Mouse (Mus musculus): ENCODE measurements around the gene Rrnad1. TPM values are rescaled to one million over a fixed set of nuclear protein-coding genes. Genes with fewer than 3 reads are reported as not detected.
A peak's percentile ranks its signal among the peaks of the same experiment; 100 is the strongest.
"Not testable (repeated sequence)": the region's sequence is repeated elsewhere in the genome, so short reads cannot be mapped to it uniquely, and the experiment has no call there.

Gene Rrnad1
- polyA plus RNA-seq, 1 experiment from 2014 or later = 23.0 TPM

DNA sequence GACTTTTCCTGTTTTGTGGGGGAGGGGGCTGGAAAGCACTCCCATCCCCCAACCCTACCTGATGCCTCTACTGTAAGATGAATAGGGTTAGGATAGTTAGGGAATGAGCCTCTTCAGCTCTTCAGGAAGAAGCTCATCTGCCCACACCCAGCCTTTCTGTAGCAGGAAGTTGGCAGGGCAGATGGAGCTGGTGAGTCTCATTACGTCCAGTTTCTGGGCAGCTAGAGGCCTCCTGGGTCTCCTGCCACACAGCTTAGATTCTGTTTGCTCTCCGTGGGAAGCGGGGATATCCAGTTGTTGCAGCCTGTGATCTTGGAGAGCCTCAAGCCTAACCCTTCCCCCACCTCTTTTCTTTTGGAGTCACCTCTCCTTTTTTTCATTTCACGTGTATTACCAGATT lies 20.6 kb downstream of the Rrnad1 start:
- Histone ChIP-seq H3K4me1 (peaks cover 45% of the 10 kb centered on the region), H3K36me3 (peaks cover 23% of the 10 kb centered on the region), H3K4me2 (peak overlapping the region; percentile 80), H3K9me3 (replicated peaks) (no peaks in the 10 kb centered on the region), H3K9ac (peak overlapping the region; percentile 38; the same call in 1 of the 2 replicates), H3K27ac (peak overlapping the region; percentile 98), H3K4me3 (replicated peaks) (peak overlapping the region; percentile 44), H3K27me3 (no peaks in the 10 kb centered on the region)
- WGBS = 5% methylated on average over 4 of the region's 4 CpGs
- no peak for ATAC-seq (replicated peaks; ENCODE audit: low FRiP score)

DNA sequence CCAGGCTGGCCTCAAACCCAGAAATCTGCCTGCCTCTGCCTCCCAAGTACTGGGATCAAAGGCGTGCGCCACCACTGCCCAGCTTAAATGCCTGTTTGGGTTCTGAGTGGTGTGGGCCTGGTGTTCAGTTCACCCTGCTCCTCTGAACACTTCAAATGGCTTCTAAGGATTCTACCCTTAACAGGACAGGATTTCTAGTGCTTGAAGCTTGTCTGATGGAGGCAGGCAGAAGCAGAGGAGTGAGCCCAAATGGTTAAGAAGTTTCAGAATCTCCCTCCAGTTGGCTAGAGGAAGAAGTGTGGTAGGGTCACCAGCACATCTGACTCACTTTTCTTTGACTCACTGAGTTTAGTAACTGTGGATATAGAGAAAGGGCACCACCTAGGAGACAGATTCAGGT lies 21.1 kb downstream of the Rrnad1 start:
- H3K9ac ChIP-seq = no peak overlapping the region
- H3K4me1 ChIP-seq = peaks cover 45% of the 10 kb centered on the region
- no peak for ATAC-seq (replicated peaks; ENCODE audit: low FRiP score)
- H3K4me2 ChIP-seq = peak overlapping the region; percentile 80
- no peaks in the 10 kb centered on the region for H3K27me3 ChIP-seq
- H3K27ac ChIP-seq = peak overlapping the region; percentile 98
- WGBS = 82% methylated on average over 2 of the region's 2 CpGs
- peak overlapping the region; percentile 44 for H3K4me3 ChIP-seq (replicated peaks)
- H3K36me3 ChIP-seq = peaks cover 18% of the 10 kb centered on the region
- no peaks in the 10 kb centered on the region for H3K9me3 ChIP-seq (replicated peaks)

- peaks cover 45% of the 10 kb centered on the region for H3K4me1 ChIP-seq
- peak overlapping the region; percentile 99 for H3K4me3 ChIP-seq (replicated peaks)
- peaks cover 4% of the 10 kb centered on the region for H3K36me3 ChIP-seq
- peak overlapping the region; percentile 80 for H3K4me2 ChIP-seq
- no peaks in the 10 kb centered on the region for H3K27me3 ChIP-seq
- H3K27ac ChIP-seq = peak overlapping the region; percentile 98
- ATAC-seq (replicated peaks; ENCODE audit: low FRiP score) = no peak
- 0% methylated on average over 1 of the region's 1 CpGs for WGBS
- peak overlapping the region; percentile 99 for H3K9ac ChIP-seq
- no peaks in the 10 kb centered on the region for H3K9me3 ChIP-seq (replicated peaks)
Observed at GRCm38 (mm10) chr3:87907906-87908305, 22.6 kb downstream of the Rrnad1 start.

- Histone ChIP-seq H3K9ac (peak overlapping the region; percentile 99), H3K4me3 (replicated peaks) (peak overlapping the region; percentile 99), H3K4me2 (peak overlapping the region; percentile 80), H3K36me3 (no peaks in the 10 kb centered on the region), H3K27me3 (no peaks in the 10 kb centered on the region), H3K4me1 (peaks cover 45% of the 10 kb centered on the region), H3K9me3 (replicated peaks) (no peaks in the 10 kb centered on the region), H3K27ac (peak overlapping the region; percentile 98)
- no peak for ATAC-seq (replicated peaks; ENCODE audit: low FRiP score)
- WGBS = under 1% methylated on average over 27 of the region's 27 CpGs
Observed at GRCm38 (mm10) chr3:87906981-87907857, 23.3 kb downstream of the Rrnad1 start.

DNA sequence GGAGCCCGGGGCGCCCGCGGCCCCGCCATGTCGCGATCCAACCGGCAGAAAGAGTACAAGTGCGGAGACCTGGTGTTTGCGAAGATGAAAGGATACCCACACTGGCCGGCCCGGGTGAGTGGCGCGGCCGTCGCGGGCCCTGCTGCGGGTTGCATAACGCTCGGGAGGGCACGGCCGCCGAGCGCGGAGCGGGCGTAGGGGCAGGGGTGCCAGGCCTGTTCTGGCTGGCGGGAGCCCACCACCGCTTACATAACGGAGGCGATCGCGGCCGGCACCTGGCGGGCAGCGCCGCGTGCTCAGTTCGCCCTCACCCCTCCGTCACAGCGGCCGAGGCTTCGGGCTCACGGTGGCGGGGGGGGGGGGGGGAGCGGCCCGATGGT lies 23.9 kb downstream of the Rrnad1 start:
- peak; percentile 9; the same call in 1 of the 2 replicates for ATAC-seq (replicated peaks; ENCODE audit: low FRiP score)
- Histone ChIP-seq H3K27ac (peak overlapping the region; percentile 98), H3K4me2 (peak overlapping the region; percentile 80), H3K4me3 (replicated peaks) (peak overlapping the region; percentile 99), H3K36me3 (no peaks in the 10 kb centered on the region), H3K4me1 (peaks cover 45% of the 10 kb centered on the region), H3K9ac (peak overlapping the region; percentile 99), H3K9me3 (replicated peaks) (no peaks in the 10 kb centered on the region), H3K27me3 (no peaks in the 10 kb centered on the region)
- under 1% methylated on average over 38 of the region's 47 CpGs for WGBS

GRCm38 (mm10) chr3:87905880-87906485 lies 24.5 kb downstream of the Rrnad1 start, which contains the start of gene Hdgf:
Gene Hdgf, plus strand, starts transcription at chr3:87906321.
- under 1% methylated on average over 52 of the region's 57 CpGs for WGBS

GRCm38 (mm10) chr3:87903821-87904220 lies 26.7 kb downstream of the Rrnad1 start:
- Histone ChIP-seq H3K4me2 (no peak overlapping the region), H3K4me1 (peaks cover 19% of the 10 kb centered on the region), H3K27me3 (no peaks in the 10 kb centered on the region), H3K4me3 (replicated peaks) (no peak overlapping the region), H3K27ac (peak overlapping the region; percentile 74), H3K9me3 (replicated peaks) (no peaks in the 10 kb centered on the region), H3K36me3 (no peaks in the 10 kb centered on the region), H3K9ac (no peak overlapping the region)
- ATAC-seq (replicated peaks; ENCODE audit: low FRiP score) = no peak
- 36% methylated on average over 5 of the region's 5 CpGs for WGBS

More at GRCm38 (mm10) chr3:87905880-87906485, 24.5 kb downstream of the Rrnad1 start, which contains the start of gene Hdgf:
- H3K9ac ChIP-seq = peak within 1 kb of the TSS; percentile 99
- H3K27me3 ChIP-seq = no peaks in the 10 kb centered on the region
- peaks cover 41% of the 10 kb centered on the region for H3K4me1 ChIP-seq
- ATAC-seq (replicated peaks; ENCODE audit: low FRiP score) = peak; percentile 94
- peak within 1 kb of the TSS; percentile 80 for H3K4me2 ChIP-seq
- no peaks in the 10 kb centered on the region for H3K9me3 ChIP-seq (replicated peaks)
- peak within 1 kb of the TSS; percentile 98 for H3K27ac ChIP-seq
- H3K36me3 ChIP-seq = no peaks in the 10 kb centered on the region
- H3K4me3 ChIP-seq (replicated peaks) = peak within 1 kb of the TSS; percentile 99

- not testable (repeated sequence) for H3K4me2 ChIP-seq; H3K4me3 ChIP-seq (replicated peaks); H3K9ac ChIP-seq; H3K36me3 ChIP-seq; H3K4me1 ChIP-seq; H3K9me3 ChIP-seq (replicated peaks); H3K27me3 ChIP-seq; H3K27ac ChIP-seq; ATAC-seq (replicated peaks; ENCODE audit: low FRiP score)
- WGBS = 73% methylated on average over 6 of the region's 6 CpGs
Observed at GRCm38 (mm10) chr3:87901959-87902358, 28.6 kb downstream of the Rrnad1 start.

GRCm38 (mm10) chr3:87901036-87901624 lies 29.4 kb downstream of the Rrnad1 start:
- WGBS = 58% methylated on average over 1 of the region's 1 CpGs
- Histone ChIP-seq H3K27ac (no peak overlapping the region), H3K9ac (no peak overlapping the region), H3K4me3 (replicated peaks) (no peak overlapping the region), H3K27me3 (no peaks in the 10 kb centered on the region), H3K36me3 (no peaks in the 10 kb centered on the region), H3K4me1 (0 out of 2 replicates have a peak, but pooled peaks cover 4% of the 10 kb centered on the region), H3K9me3 (replicated peaks) (no peaks in the 10 kb centered on the region), H3K4me2 (no peak overlapping the region)
- ATAC-seq (replicated peaks; ENCODE audit: low FRiP score) = no peak

- no peaks in the 10 kb centered on the region for H3K27me3 ChIP-seq
- ATAC-seq (replicated peaks; ENCODE audit: low FRiP score) = no peak
- no peak overlapping the region for H3K9ac ChIP-seq
- no peaks in the 10 kb centered on the region for H3K36me3 ChIP-seq
- no peak overlapping the region for H3K27ac ChIP-seq
- no peak overlapping the region for H3K4me3 ChIP-seq (replicated peaks)
- H3K4me2 ChIP-seq = no peak overlapping the region
- no peaks in the 10 kb centered on the region for H3K9me3 ChIP-seq (replicated peaks)
- H3K4me1 ChIP-seq = no peaks in the 10 kb centered on the region
- WGBS = 75% methylated on average over 3 of the region's 3 CpGs
Observed at GRCm38 (mm10) chr3:87899776-87900175, 30.7 kb downstream of the Rrnad1 start.

DNA sequence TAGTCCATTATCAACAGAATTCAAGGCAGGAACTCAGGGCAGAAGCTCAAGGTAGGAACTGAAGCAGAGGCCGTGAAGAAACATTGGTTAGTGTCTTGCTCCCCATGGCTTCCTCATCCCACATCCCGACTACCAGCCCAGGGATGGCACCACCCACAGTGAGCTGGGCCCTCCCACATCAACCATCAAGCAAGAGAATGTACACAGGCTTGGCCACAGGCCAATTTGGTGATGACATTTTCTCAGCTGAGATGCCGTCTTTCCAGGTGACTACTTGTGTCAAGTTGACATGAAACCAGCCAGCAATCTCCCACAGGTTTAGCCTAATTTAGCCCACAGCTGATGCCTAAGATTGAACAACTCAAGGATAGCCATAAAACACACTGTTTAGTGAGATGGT lies 31.3 kb downstream of the Rrnad1 start:
- H3K27ac ChIP-seq = no peak overlapping the region
- WGBS = 59% methylated on average over 3 of the region's 3 CpGs
- no peaks in the 10 kb centered on the region for H3K9me3 ChIP-seq (replicated peaks)
- no peak for ATAC-seq (replicated peaks; ENCODE audit: low FRiP score)
- H3K36me3 ChIP-seq = no peaks in the 10 kb centered on the region
- H3K4me3 ChIP-seq (replicated peaks) = no peak overlapping the region
- no peak overlapping the region for H3K9ac ChIP-seq
- no peaks in the 10 kb centered on the region for H3K27me3 ChIP-seq
- no peaks in the 10 kb centered on the region for H3K4me1 ChIP-seq
- no peak overlapping the region for H3K4me2 ChIP-seq

GRCm38 (mm10) chr3:87893367-87893905 lies 37.1 kb downstream of the Rrnad1 start:
- Histone ChIP-seq H3K36me3 (no peaks in the 10 kb centered on the region), H3K9ac (no peak overlapping the region), H3K4me2 (no peak overlapping the region), H3K4me1 (no peaks in the 10 kb centered on the region), H3K27ac (no peak overlapping the region), H3K4me3 (replicated peaks) (no peak overlapping the region), H3K9me3 (replicated peaks) (no peaks in the 10 kb centered on the region; the same call in 1 of the 2 replicates), H3K27me3 (no peaks in the 10 kb centered on the region)
- ATAC-seq (replicated peaks; ENCODE audit: low FRiP score) = no peak
- WGBS = 79% methylated on average over 3 of the region's 3 CpGs
